Mouse (Mus musculus): ENCODE results near the gene Grik5. TPM values are rescaled to one million over a fixed set of nuclear protein-coding genes. Genes with fewer than 3 reads are reported as not detected.
A peak's percentile ranks its signal among the peaks of the same experiment; 100 is the strongest.

Grik5 gene
- polyA plus RNA-seq, 1 experiment from 2014 or later: 1.9 TPM

DNA sequence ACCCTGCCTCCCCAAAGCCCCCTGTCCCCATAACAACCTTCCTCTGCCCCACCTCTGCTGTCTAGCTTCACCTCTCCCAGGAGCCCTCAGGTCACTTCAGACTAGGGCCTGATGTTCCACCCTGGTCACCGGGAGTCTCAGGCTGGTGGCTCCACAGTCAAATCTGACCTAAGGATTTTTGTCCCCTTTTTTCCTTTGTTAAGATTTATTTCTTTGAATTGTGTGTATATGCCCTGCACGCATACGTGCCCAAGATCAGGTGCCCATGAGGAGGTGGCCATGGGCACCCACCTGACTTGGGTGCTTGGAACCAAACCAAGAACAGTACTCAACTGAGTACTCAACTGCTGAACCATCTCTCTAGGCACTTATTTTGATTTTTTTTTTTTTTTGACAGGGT is 101.8 kb downstream of the Grik5 start:
- WGBS: 92% methylated on average over 3 of the region's 3 CpGs
- TF ChIP-seq CTCF (IDR thresholded peaks at IDR 0.05) (no peak), EP300 (IDR thresholded peaks at IDR 0.05) (no peak)
- Histone ChIP-seq H3K27ac (ENCODE audit: low read length) (no peak overlapping the region), H3K4me3 (ENCODE audit: low read depth, low read length) (no peak overlapping the region), H3K9ac (replicated peaks; ENCODE audit: low read depth) (no peak overlapping the region), H3K36me3 (ENCODE audit: insufficient read depth, low read length) (no peaks in the 10 kb centered on the region), H3K27me3 (replicated peaks; ENCODE audit: insufficient read depth, low read length) (no peaks in the 10 kb centered on the region), H3K4me1 (ENCODE audit: insufficient read depth, low read depth, low read length) (0 out of 2 replicates have a peak, but pooled peaks cover 7% of the 10 kb centered on the region), H3K4me2 (replicated peaks; ENCODE audit: low read depth, low read length) (no peak overlapping the region), H3K9me3 (ENCODE audit: low read length) (no peaks in the 10 kb centered on the region)
- DNase-seq (ENCODE audit: low spot score) (no peak), ATAC-seq (no peak)

DNA sequence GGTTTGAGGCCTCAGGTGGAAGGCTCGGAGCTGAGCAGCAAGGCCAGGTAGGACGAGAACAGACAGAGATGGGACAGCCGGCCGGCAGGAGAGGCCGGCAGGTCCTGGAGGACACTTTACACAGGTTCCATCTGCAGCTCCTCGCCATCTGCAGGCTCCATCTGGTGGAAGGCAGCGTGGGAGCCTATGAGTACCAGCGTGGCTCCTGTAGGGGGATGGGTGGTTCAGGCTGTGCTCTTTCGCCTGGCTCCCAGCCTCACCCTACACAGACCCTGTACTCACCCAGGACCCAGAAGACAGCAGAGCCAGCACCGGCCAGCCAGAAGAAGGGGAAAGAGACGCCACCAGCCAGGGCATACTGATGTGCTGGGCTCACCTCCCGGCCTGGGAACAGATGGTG is 102.3 kb downstream of the Grik5 start:
- no peak overlapping the region for H3K9ac ChIP-seq (replicated peaks; ENCODE audit: low read depth)
- no peaks in the 10 kb centered on the region for H3K27me3 ChIP-seq (replicated peaks; ENCODE audit: insufficient read depth, low read length)
- H3K4me2 ChIP-seq (replicated peaks; ENCODE audit: low read depth, low read length): no peak overlapping the region
- no peaks in the 10 kb centered on the region for H3K36me3 ChIP-seq (ENCODE audit: insufficient read depth, low read length)
- H3K4me3 ChIP-seq (ENCODE audit: low read depth, low read length): no peak overlapping the region
- DNase-seq (ENCODE audit: low spot score): no peak
- 76% methylated on average over 12 of the region's 12 CpGs for WGBS
- no peak overlapping the region for H3K27ac ChIP-seq (ENCODE audit: low read length)
- H3K9me3 ChIP-seq (ENCODE audit: low read length): no peaks in the 10 kb centered on the region
- TF ChIP-seq CTCF (IDR thresholded peaks at IDR 0.05): 0 out of 2 replicates have a peak, but pooled peaks have one; percentile 3
- TF ChIP-seq EP300 (IDR thresholded peaks at IDR 0.05): no peak
- 0 out of 2 replicates have a peak, but pooled peaks cover 7% of the 10 kb centered on the region for H3K4me1 ChIP-seq (ENCODE audit: insufficient read depth, low read depth, low read length)
- no peak for ATAC-seq

DNA sequence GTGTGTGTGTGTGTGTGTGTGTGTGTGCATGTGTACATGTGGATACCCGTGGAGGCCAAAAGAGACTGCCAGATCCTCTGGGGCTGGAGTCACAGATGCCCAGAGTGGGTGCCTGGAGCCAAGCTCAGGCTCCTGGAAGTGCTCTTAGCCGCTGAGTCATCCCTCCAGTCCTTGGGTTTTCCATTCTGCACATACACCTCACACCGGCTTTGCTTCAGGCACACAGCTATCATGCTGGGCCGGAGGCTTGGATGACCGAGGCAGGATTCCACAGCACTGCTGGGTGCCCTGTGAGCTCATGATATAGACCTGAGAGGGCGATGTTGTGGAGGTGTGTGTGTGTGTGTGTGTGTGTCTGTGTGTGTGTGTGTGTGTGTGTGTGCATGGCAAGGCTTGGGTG is 103.7 kb downstream of the Grik5 start:
- Histone ChIP-seq H3K36me3 (ENCODE audit: insufficient read depth, low read length) (no peaks in the 10 kb centered on the region), H3K4me3 (ENCODE audit: low read depth, low read length) (no peak overlapping the region), H3K9me3 (ENCODE audit: low read length) (no peaks in the 10 kb centered on the region), H3K27ac (ENCODE audit: low read length) (no peak overlapping the region), H3K4me1 (ENCODE audit: insufficient read depth, low read depth, low read length) (0 out of 2 replicates have a peak, but pooled peaks cover 7% of the 10 kb centered on the region), H3K27me3 (replicated peaks; ENCODE audit: insufficient read depth, low read length) (no peaks in the 10 kb centered on the region), H3K4me2 (replicated peaks; ENCODE audit: low read depth, low read length) (no peak overlapping the region), H3K9ac (replicated peaks; ENCODE audit: low read depth) (no peak overlapping the region)
- DNase-seq (ENCODE audit: low spot score) (no peak), ATAC-seq (no peak)
- 79% methylated on average over 6 of the region's 6 CpGs for WGBS
- TF ChIP-seq CTCF (IDR thresholded peaks at IDR 0.05) (no peak), EP300 (IDR thresholded peaks at IDR 0.05) (no peak)

DNA sequence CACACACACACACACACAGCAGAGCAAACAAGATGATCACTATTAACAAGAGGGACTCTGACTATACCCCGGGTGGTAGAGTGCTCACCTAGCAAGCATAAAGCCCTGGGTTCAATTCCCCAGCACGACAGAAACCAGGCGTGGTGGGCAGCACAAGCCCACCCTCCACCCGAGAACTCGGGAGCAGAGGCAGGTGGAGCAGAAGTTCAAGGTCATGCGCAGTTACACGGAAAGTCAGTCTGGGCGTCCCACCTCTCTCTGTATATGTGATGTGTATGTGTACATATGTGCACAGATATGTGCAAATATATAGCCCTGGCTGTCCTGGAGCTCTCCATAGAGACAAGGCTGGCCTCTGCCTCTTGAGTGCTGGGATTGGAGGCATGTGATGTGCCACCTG is 104.2 kb downstream of the Grik5 start:
- TF ChIP-seq EP300 (IDR thresholded peaks at IDR 0.05): no peak
- TF ChIP-seq CTCF (IDR thresholded peaks at IDR 0.05): no peak
- H3K36me3 ChIP-seq (ENCODE audit: insufficient read depth, low read length): no peaks in the 10 kb centered on the region
- H3K9me3 ChIP-seq (ENCODE audit: low read length): no peaks in the 10 kb centered on the region
- no peak overlapping the region for H3K27ac ChIP-seq (ENCODE audit: low read length)
- ATAC-seq (no peak), DNase-seq (ENCODE audit: low spot score) (no peak)
- no peaks in the 10 kb centered on the region for H3K27me3 ChIP-seq (replicated peaks; ENCODE audit: insufficient read depth, low read length)
- H3K4me2 ChIP-seq (replicated peaks; ENCODE audit: low read depth, low read length): no peak overlapping the region
- no peak overlapping the region for H3K9ac ChIP-seq (replicated peaks; ENCODE audit: low read depth)
- H3K4me1 ChIP-seq (ENCODE audit: insufficient read depth, low read depth, low read length): 0 out of 2 replicates have a peak, but pooled peaks cover 7% of the 10 kb centered on the region
- 80% methylated on average over 8 of the region's 8 CpGs for WGBS
- no peak overlapping the region for H3K4me3 ChIP-seq (ENCODE audit: low read depth, low read length)

DNA sequence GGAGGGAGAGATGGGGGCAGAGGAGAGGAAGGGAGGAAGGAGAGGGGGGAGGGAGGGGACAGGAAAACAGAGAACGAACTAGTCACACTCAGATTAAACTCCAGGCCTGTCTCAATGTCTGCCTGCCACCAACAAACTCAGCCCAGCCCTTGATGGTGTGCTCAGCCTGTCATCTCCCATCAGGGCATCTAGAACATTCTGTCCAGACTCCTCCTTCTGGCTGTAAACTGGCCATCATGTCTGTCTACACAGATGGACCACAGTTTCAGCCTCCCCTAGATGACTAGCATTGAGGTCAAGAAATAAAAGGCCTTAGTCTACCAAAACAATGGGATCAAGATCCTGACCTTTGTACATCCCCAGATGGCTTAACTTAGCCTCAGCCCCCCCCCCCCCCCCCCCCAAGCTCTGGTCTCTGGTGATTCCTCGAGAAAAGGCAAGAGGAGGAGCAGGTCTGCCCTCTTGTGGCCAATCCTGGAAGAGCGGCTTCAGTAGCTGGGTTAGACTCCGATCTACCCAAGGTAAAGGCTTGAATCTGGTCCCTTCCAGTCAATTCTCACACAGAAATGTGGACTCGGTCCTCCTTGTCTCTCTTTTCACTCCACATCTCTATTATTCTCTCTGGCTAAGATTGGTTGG is 107.1 kb downstream of the Grik5 start:
- H3K9ac ChIP-seq (replicated peaks; ENCODE audit: low read depth): no peak overlapping the region

DNA sequence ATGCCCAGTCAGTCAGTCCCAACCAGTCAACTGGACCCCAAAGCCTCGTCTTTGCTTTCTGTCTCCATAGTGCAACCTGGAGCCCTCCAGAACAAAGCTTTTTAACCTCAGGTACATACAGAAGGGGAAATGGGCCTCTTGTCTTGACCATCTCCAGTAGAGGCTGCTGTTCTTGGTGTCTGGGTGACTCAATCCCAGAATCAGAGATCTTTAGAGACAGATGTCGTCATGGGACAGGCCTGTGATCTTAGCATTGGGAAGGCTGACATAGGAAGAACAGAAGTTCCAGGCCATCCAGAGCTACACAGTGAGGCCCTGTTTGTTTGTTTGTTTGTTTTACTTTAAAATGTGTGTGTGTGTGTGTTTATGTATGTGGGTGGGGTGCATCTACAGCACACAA is 107.9 kb downstream of the Grik5 start:
- H3K27me3 ChIP-seq (replicated peaks; ENCODE audit: insufficient read depth, low read length): no peaks in the 10 kb centered on the region
- no peaks in the 10 kb centered on the region for H3K9me3 ChIP-seq (ENCODE audit: low read length)
- H3K27ac ChIP-seq (ENCODE audit: low read length): no peak overlapping the region
- H3K4me3 ChIP-seq (ENCODE audit: low read depth, low read length): no peak overlapping the region
- H3K4me2 ChIP-seq (replicated peaks; ENCODE audit: low read depth, low read length): no peak overlapping the region
- ATAC-seq (peak; percentile 9; the same call in 1 of the 2 replicates), DNase-seq (ENCODE audit: low spot score) (no peak)
- H3K36me3 ChIP-seq (ENCODE audit: insufficient read depth, low read length): no peaks in the 10 kb centered on the region
- WGBS: 73% methylated on average over 2 of the region's 2 CpGs
- H3K9ac ChIP-seq (replicated peaks; ENCODE audit: low read depth): no peak overlapping the region
- H3K4me1 ChIP-seq (ENCODE audit: insufficient read depth, low read depth, low read length): no peaks in the 10 kb centered on the region
- TF ChIP-seq EP300 (IDR thresholded peaks at IDR 0.05): no peak
- no peak for TF ChIP-seq CTCF (IDR thresholded peaks at IDR 0.05)

More for the DNA sequence above, 107.1 kb downstream of the Grik5 start:
- no peak for TF ChIP-seq EP300 (IDR thresholded peaks at IDR 0.05)
- peak; percentile 79 for TF ChIP-seq CTCF (IDR thresholded peaks at IDR 0.05)
- ATAC-seq (peak; percentile 78), DNase-seq (ENCODE audit: low spot score) (peak; percentile 73)
- H3K27ac ChIP-seq (ENCODE audit: low read length): no peak overlapping the region
- 3% methylated on average over 5 of the region's 5 CpGs for WGBS
- H3K9me3 ChIP-seq (ENCODE audit: low read length): no peaks in the 10 kb centered on the region
- H3K36me3 ChIP-seq (ENCODE audit: insufficient read depth, low read length): no peaks in the 10 kb centered on the region
- no peaks in the 10 kb centered on the region for H3K4me1 ChIP-seq (ENCODE audit: insufficient read depth, low read depth, low read length)
- H3K27me3 ChIP-seq (replicated peaks; ENCODE audit: insufficient read depth, low read length): no peaks in the 10 kb centered on the region
- H3K4me2 ChIP-seq (replicated peaks; ENCODE audit: low read depth, low read length): no peak overlapping the region
- H3K4me3 ChIP-seq (ENCODE audit: low read depth, low read length): no peak overlapping the region

Small RNA genes within 50 kb of the gene (microRNA-seq; reads per million reads assigned to microRNA genes)
- gene Mir6537 (not detected), gene Mir7046 (not detected), gene Mir7047 (not detected)

Other genes starting within 250 kb of the Grik5 start
- 13.3 and 13.8 TPM in 2 replicates for gene Gm9844, start 210.1 kb downstream of the Grik5 start, polyA plus RNA-seq (2015; fragmentation: Nextera tagmentation; extraction: Ambion mirVana)
- not detected in 2 replicates for gene Lypd4, start 202.4 kb downstream of the Grik5 start, polyA plus RNA-seq (2015; fragmentation: Nextera tagmentation; extraction: Ambion mirVana)
- gene Dmrtc2, start 202.3 kb downstream of the Grik5 start, polyA plus RNA-seq (2015; fragmentation: Nextera tagmentation; extraction: Ambion mirVana): not detected in 2 replicates
- gene Rps19, start 188.0 kb downstream of the Grik5 start, polyA plus RNA-seq (2015; fragmentation: Nextera tagmentation; extraction: Ambion mirVana): 2,947 and 3,302 TPM in 2 replicates
- gene Cd79a, start 175.0 kb downstream of the Grik5 start, polyA plus RNA-seq (2015; fragmentation: Nextera tagmentation; extraction: Ambion mirVana): 3.2 and 4.3 TPM in 2 replicates
- gene Arhgef1, start 169.4 kb downstream of the Grik5 start, polyA plus RNA-seq (2015; fragmentation: Nextera tagmentation; extraction: Ambion mirVana): 123 and 143 TPM in 2 replicates
- not detected in 2 replicates for gene Gm4881, start 127.9 kb downstream of the Grik5 start, polyA plus RNA-seq (2015; fragmentation: Nextera tagmentation; extraction: Ambion mirVana)
- gene Rabac1, start 99.6 kb downstream of the Grik5 start, polyA plus RNA-seq (2015; fragmentation: Nextera tagmentation; extraction: Ambion mirVana): 488 and 561 TPM in 2 replicates
- 0.57 and 0.73 TPM in 2 replicates for gene Atp1a3, start 66.4 kb downstream of the Grik5 start, polyA plus RNA-seq (2015; fragmentation: Nextera tagmentation; extraction: Ambion mirVana)
- 19.8 and 20.1 TPM in 2 replicates for gene Zfp574, start 221 bp upstream of the Grik5 start, polyA plus RNA-seq (2015; fragmentation: Nextera tagmentation; extraction: Ambion mirVana)
- gene Pou2f2, start 107.4 kb upstream of the Grik5 start, polyA plus RNA-seq (2015; fragmentation: Nextera tagmentation; extraction: Ambion mirVana): 0.98 and 1.4 TPM in 2 replicates
- 15.9 and 18.2 TPM in 2 replicates for gene Dedd2, start 148.3 kb upstream of the Grik5 start, polyA plus RNA-seq (2015; fragmentation: Nextera tagmentation; extraction: Ambion mirVana)
- 1.6 and 2.2 TPM in 2 replicates for gene Zfp526, start 149.1 kb upstream of the Grik5 start, polyA plus RNA-seq (2015; fragmentation: Nextera tagmentation; extraction: Ambion mirVana)
- gene Gsk3a, start 165.5 kb upstream of the Grik5 start, polyA plus RNA-seq (2015; fragmentation: Nextera tagmentation; extraction: Ambion mirVana): 6.7 and 6.8 TPM in 2 replicates
- gene Erf, start 178.4 kb upstream of the Grik5 start, polyA plus RNA-seq (2015; fragmentation: Nextera tagmentation; extraction: Ambion mirVana): 8.7 and 10.3 TPM in 2 replicates
- 26.5 and 31.9 TPM in 2 replicates for gene Cic, start 195.4 kb upstream of the Grik5 start, polyA plus RNA-seq (2015; fragmentation: Nextera tagmentation; extraction: Ambion mirVana)
- gene Pafah1b3, start 225.6 kb upstream of the Grik5 start, polyA plus RNA-seq (2015; fragmentation: Nextera tagmentation; extraction: Ambion mirVana): 83.8 and 87.1 TPM in 2 replicates
- not detected in 2 replicates for gene Prr19, start 229.1 kb upstream of the Grik5 start, polyA plus RNA-seq (2015; fragmentation: Nextera tagmentation; extraction: Ambion mirVana)
- 0.08 TPM in 1 of 2 replicates, not detected in the other for gene Tmem145, start 233.8 kb upstream of the Grik5 start, polyA plus RNA-seq (2015; fragmentation: Nextera tagmentation; extraction: Ambion mirVana)
- 5.6 and 6.3 TPM in 2 replicates for gene Megf8, start 244.8 kb upstream of the Grik5 start, polyA plus RNA-seq (2015; fragmentation: Nextera tagmentation; extraction: Ambion mirVana)